Mouse (Mus musculus): ENCODE measurements at regions not wholly inside any gene's neighbourhood (a gene's known extent, or its start where the extent isn't known, plus 50 kb on each side); places are given as distances from the start of the nearest gene placed in this dataset.

GRCm38 (mm10) chr7:71458104-71458754, 106.9 kb upstream of the Gm10295 start:
- no peak for TF ChIP-seq POLR2A (IDR thresholded peaks at IDR 0.05; ENCODE audit: insufficient read depth, low read length)
- TF ChIP-seq CTCF (IDR thresholded peaks at IDR 0.05; ENCODE audit: low read depth, low read length), result no peak
